Mouse (Mus musculus) intestine, postnatal 0 days (tissue): ENCODE measurements at regions not wholly inside any gene's neighbourhood (a gene's known extent, or its start where the extent isn't known, plus 50 kb on each side); places are given as distances from the start of the nearest gene placed in this dataset.

Experiments used
- ATAC-seq: fragments of 200-750 bp; cut with Nextera tagmentation; 2 replicates; pipeline ENCODE4 v1.8.0; 2017; ENCODE audit warnings: mild to moderate bottlenecking, moderate TSS enrichment, moderate library complexity
- H3K27ac ChIP-seq: fragments of 300-500 bp; sonication (generic); 2 replicates; pipeline ENCODE4 v1.5.1; 2014; ENCODE audit warnings: mild to moderate bottlenecking, low read depth, low read length, moderate library complexity
- H3K27me3 ChIP-seq: fragments of 300-500 bp; sonication (generic); replicated peaks from 2 replicates; pipeline ENCODE4 v1.6.1; 2014; ENCODE audit warnings: low read length, mixed read lengths; ENCODE audit not compliant: control insufficient read depth, insufficient read depth
- H3K36me3 ChIP-seq: fragments of 300-500 bp; sonication (generic); 2 replicates; pipeline ENCODE4 v1.6.1; 2014; ENCODE audit warnings: mild to moderate bottlenecking, moderate library complexity; ENCODE audit not compliant: control insufficient read depth, insufficient read depth
- H3K4me1 ChIP-seq: fragments of 300-500 bp; sonication (generic); replicated peaks from 2 replicates; pipeline ENCODE4 v1.6.1; 2014; ENCODE audit warnings: antibody characterized with exemption, low read length, mixed read lengths; ENCODE audit not compliant: control insufficient read depth, insufficient read depth
- H3K4me2 ChIP-seq: fragments of 300-500 bp; sonication (generic); replicated peaks from 2 replicates; pipeline ENCODE4 v1.6.1; 2014; ENCODE audit warnings: low read depth, mild to moderate bottlenecking, moderate library complexity
- H3K4me3 ChIP-seq: fragments of 300-500 bp; sonication (generic); 2 replicates; pipeline ENCODE4 v1.5.1; 2014; ENCODE audit warnings: low read depth, low read length
- H3K9ac ChIP-seq: fragments of 300-500 bp; sonication (generic); 2 replicates; pipeline ENCODE4 v1.6.1; 2014; ENCODE audit warnings: mild to moderate bottlenecking, low read depth, low read length
- H3K9me3 ChIP-seq: fragments of 300-500 bp; sonication (generic); 2 replicates; pipeline ENCODE4 v1.6.1; 2016; ENCODE audit warnings: mixed run types; ENCODE audit not compliant: control insufficient read depth
- CTCF ChIP-seq: sonication (generic); IDR thresholded peaks from 2 replicates; pipeline ENCODE4 v1.5.1; 2016; ENCODE audit warnings: low read depth, mild to moderate bottlenecking, control low read depth, antibody characterized with exemption, moderate library complexity
- WGBS: fragments of 180-500 bp; shearing (Covaris S2); extraction: QIAGEN DNeasy Blood & Tissue Kit; methylation state at CpG from one replicate; pipeline ENCODE4 v1.1.7; 2014; 5-methylcytosine and 5-hydroxymethylcytosine counted together

DNA sequence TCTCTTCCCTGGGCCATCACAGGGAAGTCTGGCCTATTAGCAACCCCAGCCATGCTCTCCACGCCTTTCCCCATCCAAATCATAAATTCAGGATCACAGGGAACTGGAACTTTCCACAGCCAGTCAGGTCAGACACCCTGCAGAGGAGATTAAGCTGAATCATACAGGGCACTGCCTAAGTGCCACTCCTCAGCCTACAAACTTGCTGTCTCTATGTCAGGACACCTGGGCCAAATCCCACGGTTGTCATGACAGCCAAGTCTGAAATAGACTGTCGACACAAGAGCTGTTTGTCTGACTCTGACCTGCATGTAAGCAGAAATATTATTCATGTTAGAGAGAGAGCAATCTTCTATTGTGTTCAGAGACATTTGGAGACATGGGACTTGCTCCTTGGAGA lies 374.0 kb upstream of the Trib2 start:
- 53% methylated on average over 3 of the region's 3 CpGs for WGBS
- no peak overlapping the region for H3K4me3 ChIP-seq
- no peak for ATAC-seq
- no peaks in the 10 kb centered on the region for H3K4me1 ChIP-seq
- H3K4me2 ChIP-seq, result no peak overlapping the region
- H3K9me3 ChIP-seq, result no peaks in the 10 kb centered on the region
- no peaks in the 10 kb centered on the region for H3K27me3 ChIP-seq
- no peak overlapping the region for H3K27ac ChIP-seq
- H3K9ac ChIP-seq, result no peak overlapping the region
- no peak for TF ChIP-seq CTCF
- no peaks in the 10 kb centered on the region for H3K36me3 ChIP-seq

DNA sequence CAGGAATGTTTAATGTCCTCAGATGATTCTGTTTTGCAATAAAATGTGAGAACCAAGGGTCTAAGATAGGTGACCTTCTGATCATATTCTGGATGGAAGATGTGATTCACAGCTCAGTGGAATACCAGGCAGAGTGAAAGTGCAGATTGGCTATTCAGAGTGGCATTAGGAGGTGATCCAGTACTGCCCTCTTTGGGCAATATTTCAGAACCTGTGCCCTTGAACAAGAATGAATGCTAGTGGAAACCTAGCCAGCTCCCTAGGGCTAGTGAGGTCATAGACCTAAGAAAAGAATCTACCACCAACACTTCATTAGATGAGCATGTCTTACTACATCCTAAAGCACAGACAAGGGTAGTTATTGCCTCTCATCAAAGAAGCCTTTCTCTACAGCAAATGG lies 372.7 kb upstream of the Trib2 start:
- H3K27ac ChIP-seq, result no peak overlapping the region
- no peak for ATAC-seq
- H3K9ac ChIP-seq, result no peak overlapping the region
- H3K4me3 ChIP-seq, result no peak overlapping the region
- no peaks in the 10 kb centered on the region for H3K4me1 ChIP-seq
- no peaks in the 10 kb centered on the region for H3K36me3 ChIP-seq
- no peaks in the 10 kb centered on the region for H3K27me3 ChIP-seq
- H3K4me2 ChIP-seq, result no peak overlapping the region
- TF ChIP-seq CTCF, result no peak
- H3K9me3 ChIP-seq, result no peaks in the 10 kb centered on the region

DNA sequence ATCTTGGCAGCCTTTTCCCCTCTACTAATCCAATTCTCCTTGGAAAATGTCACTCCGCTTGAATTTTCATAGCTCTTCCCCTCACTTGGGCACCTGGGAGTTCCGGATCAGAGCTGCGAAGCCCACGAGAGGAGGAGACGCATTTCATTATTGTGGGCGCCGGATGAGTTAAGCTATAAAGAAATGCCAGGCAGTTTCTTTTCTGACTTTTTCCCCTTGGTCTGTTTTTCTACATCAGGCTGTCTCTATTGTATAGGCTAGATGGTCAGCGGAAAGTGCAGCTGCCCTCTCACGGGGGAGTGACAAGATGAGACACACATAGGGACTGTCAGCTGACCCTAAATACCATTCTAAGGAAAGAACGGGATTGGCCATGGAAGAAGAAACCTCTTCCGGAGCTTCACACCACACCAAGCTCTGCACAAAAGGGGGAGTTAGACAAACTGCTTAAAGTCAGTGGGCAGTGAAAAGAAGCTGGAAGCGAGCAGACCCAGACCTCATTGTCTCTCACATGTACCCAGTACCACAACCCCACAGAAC lies 369.3 kb upstream of the Trib2 start:
- no peak for TF ChIP-seq CTCF
- Histone ChIP-seq H3K4me1 (no peaks in the 10 kb centered on the region), H3K36me3 (no peaks in the 10 kb centered on the region), H3K9ac (no peak overlapping the region), H3K27me3 (no peaks in the 10 kb centered on the region), H3K4me3 (no peak overlapping the region), H3K27ac (no peak overlapping the region), H3K9me3 (no peaks in the 10 kb centered on the region), H3K4me2 (no peak overlapping the region)
- WGBS, result 70% methylated on average over 12 of the region's 12 CpGs
- no peak for ATAC-seq

DNA sequence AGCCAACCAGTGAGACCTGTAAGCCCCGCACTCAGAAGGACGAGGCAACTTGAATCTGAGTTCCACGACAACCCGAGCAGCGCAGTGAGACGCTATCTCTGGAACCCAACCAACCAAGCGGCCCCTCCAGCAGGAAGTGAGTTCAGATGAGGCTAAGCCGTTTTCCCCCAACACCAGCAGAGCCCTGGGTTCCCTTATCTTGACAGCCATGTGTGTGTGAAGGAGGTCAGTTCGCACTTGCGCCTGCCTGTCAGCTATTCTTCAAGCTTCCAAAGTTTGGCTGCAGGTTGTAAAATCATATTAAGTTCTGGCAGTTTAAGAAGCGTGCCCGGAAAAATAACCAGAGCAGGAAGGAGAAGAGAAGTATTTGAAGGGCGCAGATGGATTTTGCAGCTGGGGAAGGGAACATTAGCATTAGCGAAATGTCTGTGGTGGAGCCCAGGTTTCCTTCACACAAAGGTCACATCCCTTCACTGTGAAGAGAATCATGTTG lies 368.8 kb upstream of the Trib2 start:
- 41% methylated on average over 14 of the region's 14 CpGs for WGBS
- no peaks in the 10 kb centered on the region for H3K9me3 ChIP-seq
- TF ChIP-seq CTCF, result no peak
- no peak for ATAC-seq
- H3K27ac ChIP-seq, result no peak overlapping the region
- H3K4me3 ChIP-seq, result no peak overlapping the region
- H3K9ac ChIP-seq, result no peak overlapping the region
- no peak overlapping the region for H3K4me2 ChIP-seq
- H3K4me1 ChIP-seq, result no peaks in the 10 kb centered on the region
- H3K27me3 ChIP-seq, result no peaks in the 10 kb centered on the region
- no peaks in the 10 kb centered on the region for H3K36me3 ChIP-seq

GRCm38 (mm10) chr12:16183055-16183454 lies 366.3 kb upstream of the Trib2 start:
- Histone ChIP-seq H3K4me3 (no peak overlapping the region), H3K36me3 (no peaks in the 10 kb centered on the region), H3K9ac (no peak overlapping the region), H3K27me3 (no peaks in the 10 kb centered on the region), H3K4me1 (no peaks in the 10 kb centered on the region), H3K9me3 (no peaks in the 10 kb centered on the region), H3K4me2 (no peak overlapping the region), H3K27ac (no peak overlapping the region)
- 59% methylated on average over 4 of the region's 4 CpGs for WGBS
- ATAC-seq, result no peak
- no peak for TF ChIP-seq CTCF

- TF ChIP-seq CTCF, result no peak
- no peak overlapping the region for H3K9ac ChIP-seq
- H3K27me3 ChIP-seq, result no peaks in the 10 kb centered on the region
- H3K4me2 ChIP-seq, result no peak overlapping the region
- H3K27ac ChIP-seq, result no peak overlapping the region
- 90% methylated on average over 5 of the region's 5 CpGs for WGBS
- H3K36me3 ChIP-seq, result no peaks in the 10 kb centered on the region
- no peak for ATAC-seq
- H3K4me1 ChIP-seq, result no peaks in the 10 kb centered on the region
- no peak overlapping the region for H3K4me3 ChIP-seq
- H3K9me3 ChIP-seq, result no peaks in the 10 kb centered on the region
These were observed 364.9 kb upstream of the Trib2 start for GRCm38 (mm10) chr12:16181599-16181998.

DNA sequence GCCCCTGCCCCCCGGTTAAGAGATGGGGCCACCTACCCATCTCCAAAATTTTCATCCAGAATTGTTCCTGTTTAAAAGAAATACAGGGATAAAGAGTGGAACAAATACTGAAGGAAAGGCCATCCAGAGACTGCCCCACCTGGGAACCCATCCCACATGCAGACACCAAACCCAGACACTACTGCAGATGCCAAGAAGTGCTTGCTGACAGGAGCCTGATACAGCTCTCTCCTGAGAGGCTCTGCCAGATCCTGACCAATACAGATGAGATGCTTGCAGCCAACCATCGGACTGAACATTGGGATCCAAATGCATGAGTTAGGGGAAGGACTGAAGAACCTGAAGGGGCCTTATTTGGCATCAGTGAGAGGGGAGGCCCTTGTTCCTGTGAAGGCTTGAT lies 363.2 kb upstream of the Trib2 start:
- H3K4me2 ChIP-seq, result no peak overlapping the region
- no peak overlapping the region for H3K4me3 ChIP-seq
- H3K4me1 ChIP-seq, result no peaks in the 10 kb centered on the region
- no peak overlapping the region for H3K9ac ChIP-seq
- TF ChIP-seq CTCF, result no peak
- no peaks in the 10 kb centered on the region for H3K27me3 ChIP-seq
- 83% methylated on average over 2 of the region's 2 CpGs for WGBS
- no peak overlapping the region for H3K27ac ChIP-seq
- no peaks in the 10 kb centered on the region for H3K9me3 ChIP-seq
- no peak for ATAC-seq
- no peaks in the 10 kb centered on the region for H3K36me3 ChIP-seq
